Mouse (Mus musculus) spleen, adult 2 months (tissue): ENCODE measurements around the gene Vwa3b.

Experiments
- CTCF ChIP-seq: fragments of 200-500 bp; IDR thresholded peaks from 2 replicates; pipeline ENCODE4 v1.5.1; 2011; ENCODE audit warnings: mild to moderate bottlenecking, inconsistent platforms; ENCODE audit not compliant: insufficient read depth, insufficient read length, insufficient replicate concordance; ENCODE audit errors: extremely low read depth
- POLR2A ChIP-seq: fragments of 200-500 bp; IDR thresholded peaks from 2 replicates; pipeline ENCODE4 v1.6.1; 2011; ENCODE audit warnings: low read depth, low read length, inconsistent platforms

GRCm38 (mm10) chr1:37085171-37085570, 58.8 kb downstream of the Vwa3b start:
- no peak for TF ChIP-seq CTCF
- no peak for TF ChIP-seq POLR2A
